Mouse (Mus musculus): ENCODE data around the gene Il10.

Gene Il10

GRCm38 (mm10) chr1:131019492-131020098 lies at the start of gene Il10:
Gene Il10, plus strand, starts transcription at chr1:131019845.
- no peak for DNase-seq (ENCODE audit: extremely low spot score, low spot score)

GRCm38 (mm10) chr1:130979455-130979854 lies 40.2 kb upstream of the Il10 start:
- DNase-seq (ENCODE audit: extremely low spot score, low spot score), result peak; percentile 45

GRCm38 (mm10) chr1:130984441-130984840 lies 35.2 kb upstream of the Il10 start:
- no peak for DNase-seq (ENCODE audit: extremely low spot score, low spot score)

- DNase-seq (ENCODE audit: extremely low spot score, low spot score), result no peak
Measured at GRCm38 (mm10) chr1:130987001-130987400, 32.6 kb upstream of the Il10 start.

DNA sequence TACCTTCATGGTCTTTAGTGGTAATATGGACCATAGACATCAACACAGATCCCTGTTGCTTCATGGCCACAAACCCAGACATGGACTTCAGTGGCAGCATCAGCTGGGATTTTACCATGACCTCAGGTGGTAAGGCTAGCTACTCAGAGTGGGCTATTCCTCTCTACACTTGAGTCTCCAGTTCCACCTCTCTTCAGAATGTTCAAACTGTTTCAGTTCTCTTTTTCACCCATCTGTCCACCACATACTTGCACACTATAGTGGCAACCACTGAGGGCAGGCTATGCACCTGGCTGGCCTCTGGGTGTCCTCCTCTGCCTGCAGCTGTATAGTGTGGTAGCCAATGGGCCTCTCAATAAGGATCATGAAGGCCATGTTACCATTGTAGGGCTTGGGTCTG lies 32.2 kb upstream of the Il10 start:
- no peak for DNase-seq (ENCODE audit: extremely low spot score, low spot score)

- no peak for DNase-seq (ENCODE audit: extremely low spot score, low spot score)
Measured at GRCm38 (mm10) chr1:130989331-130989730, 30.3 kb upstream of the Il10 start.

DNA sequence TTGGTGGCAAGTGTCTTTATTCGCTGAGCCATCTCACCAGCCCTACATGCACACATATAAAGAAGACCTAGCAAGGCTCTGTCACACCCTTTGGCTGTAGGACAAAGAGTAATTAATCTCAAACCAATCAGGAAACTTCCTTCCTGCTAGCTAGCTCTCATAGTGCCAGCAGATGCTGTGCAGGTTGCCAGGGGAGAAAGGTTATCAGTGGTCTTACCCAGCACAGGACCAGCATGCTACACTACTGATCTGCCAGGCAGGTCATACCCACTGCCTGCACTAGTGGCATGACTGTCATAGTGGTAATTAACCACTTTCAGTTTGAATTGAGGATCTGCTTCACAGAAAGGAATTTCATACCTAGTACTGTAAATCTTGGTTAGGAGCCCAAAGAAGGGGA lies 29.2 kb upstream of the Il10 start:
- DNase-seq (ENCODE audit: extremely low spot score, low spot score), result no peak

DNA sequence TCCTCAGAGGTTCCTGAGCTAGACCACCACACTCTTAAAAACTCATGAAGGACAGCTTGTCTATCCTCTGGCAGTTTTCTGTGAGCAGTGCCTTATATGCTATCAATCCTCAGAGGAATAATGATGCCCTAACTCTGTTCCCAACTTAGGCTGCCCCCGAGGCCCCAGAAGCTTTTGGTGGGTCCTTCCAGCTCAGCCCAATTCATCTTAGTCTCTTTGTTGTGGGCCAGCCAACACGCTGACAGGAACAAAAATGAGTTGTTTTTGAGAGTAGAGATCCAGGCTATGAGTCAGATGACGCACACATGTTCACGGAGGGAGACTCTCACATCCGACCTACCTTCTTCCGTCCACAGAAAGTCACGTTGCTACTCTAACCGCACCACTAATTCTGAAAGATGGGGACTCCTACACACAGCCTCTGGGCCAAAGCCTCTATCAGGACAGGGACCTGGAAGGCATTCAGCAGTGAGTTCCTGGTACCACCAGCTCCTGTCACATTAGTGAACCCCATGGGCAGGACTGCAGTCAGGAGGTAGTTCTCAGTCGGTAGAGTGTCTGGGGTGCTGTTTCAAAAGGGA lies 26.0 kb upstream of the Il10 start:
- no peak for DNase-seq (ENCODE audit: extremely low spot score, low spot score)

DNA sequence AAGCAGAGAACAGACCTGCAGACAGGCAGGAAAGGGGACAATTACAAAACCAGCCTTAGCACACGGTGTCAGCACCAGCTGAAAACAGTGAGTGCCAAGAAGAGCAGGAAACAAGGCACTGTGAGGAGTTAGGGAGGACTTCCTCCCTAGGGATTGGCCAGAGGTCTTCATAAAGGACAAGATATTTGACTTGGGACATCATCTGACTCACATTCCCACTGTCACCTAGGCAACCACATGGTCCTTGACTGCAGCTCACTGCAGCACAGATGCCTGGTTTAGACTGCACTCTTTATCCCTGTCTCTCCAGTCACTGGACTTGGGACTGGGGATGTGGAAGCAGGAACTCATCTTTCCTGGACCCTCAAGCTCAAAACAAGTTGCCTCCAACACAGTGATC lies 24.1 kb upstream of the Il10 start:
- DNase-seq (ENCODE audit: extremely low spot score, low spot score), result no peak

- no peak for DNase-seq (ENCODE audit: extremely low spot score, low spot score)
Measured at GRCm38 (mm10) chr1:130996356-130996755, 23.3 kb upstream of the Il10 start.

- no peak for DNase-seq (ENCODE audit: extremely low spot score, low spot score)
Measured at GRCm38 (mm10) chr1:130997441-130997840, 22.2 kb upstream of the Il10 start.

GRCm38 (mm10) chr1:130998321-130998720 lies 21.3 kb upstream of the Il10 start:
- DNase-seq (ENCODE audit: extremely low spot score, low spot score), result no peak

DNA sequence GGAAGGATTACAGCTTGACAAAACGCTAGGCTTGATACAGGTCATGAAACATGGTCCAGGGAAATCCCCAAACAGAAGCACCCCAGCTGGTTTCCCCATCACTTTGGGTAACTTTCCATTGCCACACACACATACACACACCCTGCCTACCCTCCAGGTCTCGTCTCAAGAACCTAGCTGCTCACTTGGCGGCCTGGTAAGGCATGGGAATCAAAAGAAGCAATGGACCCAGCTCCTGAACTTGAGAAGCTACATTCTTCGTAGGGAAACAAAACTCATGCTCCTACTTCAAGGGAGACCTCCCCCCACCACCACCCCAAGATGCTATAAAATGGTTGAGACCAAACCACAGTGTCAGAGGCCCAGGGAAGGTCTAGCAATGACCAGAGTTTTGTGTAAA lies 19.9 kb upstream of the Il10 start:
- no peak for DNase-seq (ENCODE audit: extremely low spot score, low spot score)

GRCm38 (mm10) chr1:131000296-131000695 lies 19.3 kb upstream of the Il10 start:
- no peak for DNase-seq (ENCODE audit: extremely low spot score, low spot score)

GRCm38 (mm10) chr1:131002561-131002960 lies 17.1 kb upstream of the Il10 start:
- DNase-seq (ENCODE audit: extremely low spot score, low spot score), result no peak

GRCm38 (mm10) chr1:131003037-131003922 lies 16.4 kb upstream of the Il10 start:
- DNase-seq (ENCODE audit: extremely low spot score, low spot score), result no peak

DNA sequence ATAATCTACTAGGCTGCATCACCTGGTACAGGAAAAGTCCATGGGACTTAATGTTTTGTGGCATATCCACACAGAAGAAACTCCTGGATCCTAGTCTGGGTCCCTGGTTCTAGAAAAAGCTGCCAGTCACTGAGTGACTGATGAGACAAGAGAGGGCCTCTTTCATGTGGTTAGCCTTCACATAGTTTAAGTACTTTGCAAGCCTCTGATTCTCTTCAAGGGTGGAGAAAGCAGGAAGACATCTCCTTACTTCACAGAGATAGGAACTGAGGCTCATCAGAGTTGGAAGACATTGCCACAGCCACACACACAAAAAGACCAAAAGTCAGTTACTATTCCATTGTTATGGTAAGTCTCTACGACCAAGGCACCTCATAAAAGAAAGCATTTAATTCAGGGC lies 13.6 kb upstream of the Il10 start:
- no peak for DNase-seq (ENCODE audit: extremely low spot score, low spot score)

GRCm38 (mm10) chr1:131010201-131011153 lies 9.2 kb upstream of the Il10 start:
- DNase-seq (ENCODE audit: extremely low spot score, low spot score), result no peak

DNA sequence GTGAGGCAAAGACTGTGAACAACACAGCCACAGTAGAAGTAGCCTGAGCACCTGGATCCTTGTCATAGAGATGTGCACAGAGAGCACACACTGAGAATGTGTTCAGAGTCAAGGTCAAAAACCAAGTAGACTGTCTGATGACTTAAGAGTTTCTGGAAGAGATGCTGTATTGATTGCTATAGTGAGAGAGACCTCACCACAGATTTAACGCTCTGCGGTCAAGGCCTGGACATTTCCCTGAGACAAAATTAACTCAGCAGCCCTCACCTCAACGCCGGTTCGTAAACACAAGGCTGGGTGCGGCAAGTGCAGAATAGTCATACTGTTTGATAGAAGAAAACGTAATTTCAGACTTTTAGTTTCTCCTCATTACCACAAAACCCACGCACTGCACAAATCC lies 7.2 kb upstream of the Il10 start:
- DNase-seq (ENCODE audit: extremely low spot score, low spot score), result no peak

- no peak for DNase-seq (ENCODE audit: extremely low spot score, low spot score)
Measured at GRCm38 (mm10) chr1:131013926-131014325, 5.7 kb upstream of the Il10 start.

DNA sequence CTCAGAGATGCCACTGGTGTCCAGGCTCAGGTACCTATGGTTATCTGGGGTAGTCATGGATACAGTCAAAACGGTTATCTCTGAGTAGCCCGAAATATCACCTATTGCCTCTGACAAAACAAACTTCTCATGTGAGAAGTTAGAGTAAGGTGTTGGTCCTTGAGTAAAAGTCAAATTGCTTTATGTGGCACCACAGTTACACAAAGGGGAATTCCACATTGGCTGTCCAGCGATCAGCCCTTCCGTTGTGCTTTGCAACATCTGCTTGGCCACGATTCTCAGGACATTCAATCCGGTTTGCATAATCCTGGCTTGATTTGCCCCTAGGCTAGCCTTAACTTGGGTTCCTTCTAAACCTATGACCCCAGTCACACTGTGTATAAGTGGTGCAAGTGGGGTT lies 4.4 kb upstream of the Il10 start:
- no peak for DNase-seq (ENCODE audit: extremely low spot score, low spot score)

Measured in neural tube, embryonic 10.5 days (tissue).